In genomic region chr7:19830682-19831156, GRCm38 (mm10) we compare ENCODE assay signal across 9 mouse cellular contexts. TPM values are rescaled to one million over a fixed set of nuclear protein-coding genes. Genes with fewer than 3 reads are reported as not detected.
A peak's percentile ranks its signal among the peaks of the same experiment; 100 is the strongest.
DNase-seq lines count a peak whose midpoint lies in the region; ATAC-seq and TF ChIP-seq lines count a peak whose summit lies in the region.
"Had no signal": no experiment of that assay in that cellular context is flagged by ENCODE, and none has a peak within 500 bp of the region (broad histone marks: within the 10 kb centered on the region; RNA-seq: fewer than 3 reads in every experiment).

No protein-coding gene starts in this region.

- no peak for TF ChIP-seq POLR2A in cerebellum, adult 2 months (IDR thresholded peaks at IDR 0.05; ENCODE audit: borderline replicate concordance, insufficient read depth, low read length)
- TF ChIP-seq POLR2A in ES-Bruce4 (IDR thresholded peaks at IDR 0.05; ENCODE audit: insufficient read depth, low read length) = no peak

- WGBS in cerebellum, adult 2 months = 13% methylated on average over 13 of the region's 13 CpGs
- 15% methylated on average over 13 of the region's 13 CpGs for WGBS in liver, embryonic 16.5 days (ENCODE audit: insufficient replicate concordance)

- H3K9me3 ChIP-seq in ES-Bruce4 (replicated peaks; ENCODE audit: control insufficient read depth, insufficient read depth, low read length, poor library complexity, severe bottlenecking) = no peaks in the 10 kb centered on the region
- H3K9me3 ChIP-seq in liver, embryonic 16.5 days (replicated peaks; ENCODE audit: control insufficient read depth, low read length) = no peaks in the 10 kb centered on the region

- H3K4me3 ChIP-seq in cerebellum, adult 2 months (replicated peaks; ENCODE audit: insufficient read depth, low read depth, low read length) = no peak overlapping the region
- H3K4me3 ChIP-seq in ES-Bruce4 (ENCODE audit: low read depth, low read length) = 0 out of 2 replicates have a peak overlapping the region, but pooled peaks have one; percentile 1
- H3K4me3 ChIP-seq in gastrocnemius, adult 2 months = peak overlapping the region; percentile 21
- no peak overlapping the region for H3K4me3 ChIP-seq in liver, embryonic 16.5 days (ENCODE audit: low read depth, low read length)
- H3K4me3 ChIP-seq: erythroblast, embryonic 14.5 days had no signal

- H3K36me3 ChIP-seq in ES-Bruce4 (ENCODE audit: control insufficient read depth, insufficient read depth, low read length, poor library complexity, severe bottlenecking) = no peaks in the 10 kb centered on the region
- no peaks in the 10 kb centered on the region for H3K36me3 ChIP-seq in liver, embryonic 16.5 days (ENCODE audit: control insufficient read depth, insufficient read depth)

- peak; percentile 86 for ATAC-seq in liver, embryonic 16.5 days (ENCODE audit: low read depth)

- H3K27ac ChIP-seq in cerebellum, adult 2 months (ENCODE audit: insufficient read depth, low read length) = no peak overlapping the region
- H3K27ac ChIP-seq in ES-Bruce4 (ENCODE audit: insufficient read depth, low read length) = peak overlapping the region; percentile 53
- H3K27ac ChIP-seq in gastrocnemius, adult 2 months = peak overlapping the region; percentile 82
- H3K27ac ChIP-seq in liver, embryonic 16.5 days (ENCODE audit: low read length) = no peak overlapping the region

- DNase-seq in cerebellum, adult 2 months = peak; percentile 27 to 29
- DNase-seq in cerebellum, adult 11 months = no peak
- peak; percentile 97 for DNase-seq in gastrocnemius, adult 2 months
- peak; percentile 33 for DNase-seq in induced T-regulatory cell, adult 2 months (ENCODE audit: low read depth)
- DNase-seq in spleen, postnatal 36 days (ENCODE audit: low spot score in 2 of 2) = peak; percentile 62 to 73
- no peak for DNase-seq in thymus, postnatal 25 days

- peaks cover 6% of the 10 kb centered on the region; the same call in 1 of the 2 replicates for H3K4me1 ChIP-seq in cerebellum, adult 2 months (ENCODE audit: control insufficient read depth, insufficient read depth, low read length)
- peaks cover 5% of the 10 kb centered on the region for H3K4me1 ChIP-seq in ES-Bruce4 (ENCODE audit: control insufficient read depth, insufficient read depth, low read length)
- H3K4me1 ChIP-seq in liver, embryonic 16.5 days (ENCODE audit: control insufficient read depth, low read depth, low read length) = peaks cover 9% of the 10 kb centered on the region

- no peak for TF ChIP-seq CTCF in cerebellum, adult 2 months (IDR thresholded peaks at IDR 0.05; ENCODE audit: borderline replicate concordance, insufficient read depth, low read depth, low read length)
- TF ChIP-seq CTCF in ES-Bruce4 (IDR thresholded peaks at IDR 0.05; ENCODE audit: low read depth, low read length) = no peak
- TF ChIP-seq CTCF in gastrocnemius, adult 2 months (IDR thresholded peaks at IDR 0.05) = no peak

- no peaks in the 10 kb centered on the region for H3K27me3 ChIP-seq in cerebellum, adult 2 months (ENCODE audit: control insufficient read depth, insufficient read depth, low read length)
- no peaks in the 10 kb centered on the region for H3K27me3 ChIP-seq in ES-Bruce4 (ENCODE audit: control insufficient read depth, insufficient read depth, low read length, poor library complexity, severe bottlenecking)
- H3K27me3 ChIP-seq in liver, embryonic 16.5 days (ENCODE audit: control insufficient read depth, insufficient read depth, low read depth, low read length) = no peaks in the 10 kb centered on the region

- 0 out of 2 replicates have a peak overlapping the region, but pooled peaks have one; percentile 7 for H3K4me2 ChIP-seq in liver, embryonic 16.5 days (ENCODE audit: low read depth, low read length)

- no peak for TF ChIP-seq EP300 in ES-Bruce4 (IDR thresholded peaks at IDR 0.05; ENCODE audit: insufficient read depth, low read depth, low read length)

- intact Hi-C loops in gastrocnemius, adult 2 months (cut with DNase I) = loop anchor here (2.0 kb wide), 1 partner anchor 20 kb away; no protein-coding TSS in a partner anchor

- 0 out of 2 replicates have a peak overlapping the region, but pooled peaks have one; percentile 23 for H3K9ac ChIP-seq in ES-Bruce4 (ENCODE audit: low read depth, poor library complexity, severe bottlenecking)
- no peak overlapping the region for H3K9ac ChIP-seq in liver, embryonic 16.5 days (ENCODE audit: low read depth, low read length)

RNA-seq across cellular contexts. Expression of gene Bcl3, which starts 8.1 kb away (rescaled TPM):
- polyA plus RNA-seq in cerebellum, adult 2 months (2012; rRNA removed) = 0.80 and 0.84 TPM in 2 replicates
- 17.3 and 27.3 TPM in 2 replicates for polyA plus RNA-seq in ES-Bruce4 (2011; ENCODE audit: insufficient read depth, insufficient read length, low read depth, missing spikeins)
- total RNA-seq in gastrocnemius, adult 2 months (2021) = 1 to 10 TPM; 1.3 to 1.5 TPM
- 4.1 and 4.4 TPM in 2 replicates for polyA plus RNA-seq in liver, embryonic 16.5 days (2015; fragmentation: Nextera tagmentation; extraction: Ambion mirVana)

RNA-seq across cellular contexts. Expression of gene Gm19345, which starts 21.1 kb away (rescaled TPM):
- 6.9 and 8.2 TPM in 2 replicates for polyA plus RNA-seq in cerebellum, adult 2 months (2012; rRNA removed)
- 0.82 and 1.1 TPM in 2 replicates for polyA plus RNA-seq in ES-Bruce4 (2011; ENCODE audit: insufficient read depth, insufficient read length, low read depth, missing spikeins)
- not detected for total RNA-seq in gastrocnemius, adult 2 months (2021)
- 0.08 TPM in 1 of 2 replicates, not detected in the other for polyA plus RNA-seq in liver, embryonic 16.5 days (2015; fragmentation: Nextera tagmentation; extraction: Ambion mirVana)
- polyA plus RNA-seq: erythroblast, embryonic 14.5 days had no signal

RNA-seq across cellular contexts. Expression of gene Ceacam16, which starts 30.4 kb away (rescaled TPM):
- 0.21 and 0.74 TPM in 2 replicates for polyA plus RNA-seq in cerebellum, adult 2 months (2012; rRNA removed)
- polyA plus RNA-seq in ES-Bruce4 (2011; ENCODE audit: insufficient read depth, insufficient read length, low read depth, missing spikeins) = not detected in 2 replicates
- total RNA-seq in gastrocnemius, adult 2 months (2021) = not detected
- polyA plus RNA-seq in liver, embryonic 16.5 days (2015; fragmentation: Nextera tagmentation; extraction: Ambion mirVana) = not detected in 2 replicates
- polyA plus RNA-seq: erythroblast, embryonic 14.5 days had no signal

RNA-seq across cellular contexts. Expression of gene Cblc, which starts 34.1 kb away (rescaled TPM):
- not detected in 2 replicates for polyA plus RNA-seq in cerebellum, adult 2 months (2012; rRNA removed)
- 17.1 and 23.2 TPM in 2 replicates for polyA plus RNA-seq in ES-Bruce4 (2011; ENCODE audit: insufficient read depth, insufficient read length, low read depth, missing spikeins)
- not detected for total RNA-seq in gastrocnemius, adult 2 months (2021)
- 4.7 and 5.4 TPM in 2 replicates for polyA plus RNA-seq in liver, embryonic 16.5 days (2015; fragmentation: Nextera tagmentation; extraction: Ambion mirVana)
- polyA plus RNA-seq: erythroblast, embryonic 14.5 days had no signal

RNA-seq across cellular contexts. Expression of gene Ceacam19, which starts 57.0 kb away (rescaled TPM):
- not detected in 2 replicates for polyA plus RNA-seq in cerebellum, adult 2 months (2012; rRNA removed)
- polyA plus RNA-seq in ES-Bruce4 (2011; ENCODE audit: insufficient read depth, insufficient read length, low read depth, missing spikeins) = not detected in 2 replicates
- total RNA-seq in gastrocnemius, adult 2 months (2021) = not detected
- polyA plus RNA-seq in liver, embryonic 16.5 days (2015; fragmentation: Nextera tagmentation; extraction: Ambion mirVana) = not detected in 2 replicates
- polyA plus RNA-seq: erythroblast, embryonic 14.5 days had no signal

Comparison
In these comparisons a context has a peak if more than half of its experiments do, and no peak if none do; other contexts are left out.
1. DNase-seq: peak in cerebellum, adult 2 months (2 of 2), gastrocnemius, adult 2 months (single experiment), induced T-regulatory cell, adult 2 months (single experiment) and spleen, postnatal 36 days (2 of 2); none in cerebellum, adult 11 months (single experiment) and thymus, postnatal 25 days (single experiment).
2. H3K27ac ChIP-seq: peak in ES-Bruce4 (single experiment) and gastrocnemius, adult 2 months (single experiment); none in cerebellum, adult 2 months (single experiment) and liver, embryonic 16.5 days (single experiment).
3. H3K4me3 ChIP-seq: peak in ES-Bruce4 (single experiment) and gastrocnemius, adult 2 months (single experiment); none in cerebellum, adult 2 months (single experiment) and liver, embryonic 16.5 days (single experiment).